ENCODE assay signal across 11 mouse cellular contexts in genomic region chr5:45543374-45543773, GRCm38 (mm10). TPM values are rescaled to one million over a fixed set of nuclear protein-coding genes. Genes with fewer than 3 reads are reported as not detected.
A peak's percentile ranks its signal among the peaks of the same experiment; 100 is the strongest.
DNase-seq lines count a peak whose midpoint lies in the region; ATAC-seq and TF ChIP-seq lines count a peak whose summit lies in the region.
"Had no signal": no experiment of that assay in that cellular context is flagged by ENCODE, and none has a peak within 500 bp of the region (broad histone marks: within the 10 kb centered on the region; RNA-seq: fewer than 3 reads in every experiment).

No protein-coding gene starts in this region.

- no peak for TF ChIP-seq CTCF in lung, embryonic 14.5 days (IDR thresholded peaks at IDR 0.05; ENCODE audit: low read depth)
- TF ChIP-seq CTCF in cerebellum, adult 2 months (IDR thresholded peaks at IDR 0.05; ENCODE audit: borderline replicate concordance, insufficient read depth, low read depth, low read length): no peak

- no peak overlapping the region for H3K4me2 ChIP-seq in lung, embryonic 14.5 days
- H3K4me2 ChIP-seq: heart, embryonic 15.5 days; liver, embryonic 13.5 days had no signal

- no peaks in the 10 kb centered on the region for H3K9me3 ChIP-seq in lung, embryonic 14.5 days (ENCODE audit: low read depth, low read length)
- no peaks in the 10 kb centered on the region for H3K9me3 ChIP-seq in embryonic facial prominence, embryonic 10.5 days
- H3K9me3 ChIP-seq: heart, embryonic 15.5 days; liver, embryonic 13.5 days had no signal

- TF ChIP-seq POLR2A in cerebellum, adult 2 months (IDR thresholded peaks at IDR 0.05; ENCODE audit: borderline replicate concordance, insufficient read depth, low read length): no peak

- H3K27ac ChIP-seq in lung, embryonic 14.5 days (ENCODE audit: low read depth): no peak overlapping the region
- no peak overlapping the region for H3K27ac ChIP-seq in cerebellum, adult 2 months (ENCODE audit: insufficient read depth, low read length)
- H3K27ac ChIP-seq in embryonic facial prominence, embryonic 10.5 days (replicated peaks): no peak overlapping the region
- H3K27ac ChIP-seq: heart, embryonic 15.5 days; liver, embryonic 13.5 days had no signal

- WGBS in lung, embryonic 14.5 days: 45% methylated on average over 5 of the region's 5 CpGs
- WGBS in cerebellum, adult 2 months: 7% methylated on average over 5 of the region's 5 CpGs
- 34% methylated on average over 5 of the region's 5 CpGs for WGBS in embryonic facial prominence, embryonic 10.5 days

- no peaks in the 10 kb centered on the region for H3K27me3 ChIP-seq in lung, embryonic 14.5 days (ENCODE audit: insufficient read depth, low read length)
- H3K27me3 ChIP-seq in cerebellum, adult 2 months (ENCODE audit: control insufficient read depth, insufficient read depth, low read length): no peaks in the 10 kb centered on the region
- H3K27me3 ChIP-seq in embryonic facial prominence, embryonic 10.5 days (replicated peaks; ENCODE audit: low read depth, poor library complexity, severe bottlenecking): no peaks in the 10 kb centered on the region
- H3K27me3 ChIP-seq: heart, embryonic 15.5 days; liver, embryonic 13.5 days had no signal

- no peak overlapping the region for H3K9ac ChIP-seq in lung, embryonic 14.5 days
- H3K9ac ChIP-seq: heart, embryonic 15.5 days; liver, embryonic 13.5 days had no signal

- no peaks in the 10 kb centered on the region for H3K4me1 ChIP-seq in lung, embryonic 14.5 days (ENCODE audit: insufficient read depth)
- H3K4me1 ChIP-seq in cerebellum, adult 2 months (ENCODE audit: control insufficient read depth, insufficient read depth, low read length): peaks cover 6% of the 10 kb centered on the region; the same call in 1 of the 2 replicates
- no peaks in the 10 kb centered on the region for H3K4me1 ChIP-seq in embryonic facial prominence, embryonic 10.5 days
- H3K4me1 ChIP-seq: heart, embryonic 15.5 days; liver, embryonic 13.5 days had no signal

- no peak for ATAC-seq in lung, embryonic 14.5 days (ENCODE audit: insufficient read depth)

- peak; percentile 54 for DNase-seq in lung, embryonic 14.5 days
- no peak for DNase-seq in lung, postnatal 14 days
- peak; percentile 47 for DNase-seq in adrenal gland, postnatal 14 days
- DNase-seq in cerebellum, adult 2 months: peak; percentile 66 to 79
- peak; percentile 22 for DNase-seq in embryonic facial prominence, embryonic 10.5 days (ENCODE audit: low spot score)
- DNase-seq in kidney, adult 8-10 months: no peak
- DNase-seq in frontal cortex, postnatal 36 days (ENCODE audit: low spot score in 2 of 2): no peak
- no peak for DNase-seq in heart, postnatal 10 days
- DNase-seq: gastrocnemius, postnatal 36 days; liver, embryonic 13.5 days had no signal

- intact Hi-C loops in heart, postnatal 10 days (cut with DNase I): no loop called here

- no peak overlapping the region for H3K4me3 ChIP-seq in lung, embryonic 14.5 days (ENCODE audit: low read depth, low read length)
- no peak overlapping the region for H3K4me3 ChIP-seq in cerebellum, adult 2 months (replicated peaks; ENCODE audit: insufficient read depth, low read depth, low read length)
- no peak overlapping the region for H3K4me3 ChIP-seq in embryonic facial prominence, embryonic 10.5 days
- H3K4me3 ChIP-seq: heart, embryonic 15.5 days; liver, embryonic 13.5 days had no signal

- no peaks in the 10 kb centered on the region for H3K36me3 ChIP-seq in lung, embryonic 14.5 days (ENCODE audit: insufficient read depth)
- H3K36me3 ChIP-seq in embryonic facial prominence, embryonic 10.5 days (replicated peaks): no peaks in the 10 kb centered on the region
- H3K36me3 ChIP-seq: heart, embryonic 15.5 days; liver, embryonic 13.5 days had no signal

RNA-seq across cellular contexts. Expression of gene Med28, which starts 23.3 kb away (rescaled TPM):
- 242 and 243 TPM in 2 replicates for polyA plus RNA-seq in lung, embryonic 14.5 days (2014; fragmentation: Nextera tagmentation; extraction: Ambion mirVana)
- 75.0 and 75.8 TPM in 2 replicates for total RNA-seq in adrenal gland, postnatal 14 days (2021)
- 131 and 134 TPM in 2 replicates for polyA plus RNA-seq in cerebellum, adult 2 months (2012; rRNA removed)
- 296 and 298 TPM in 2 replicates for polyA plus RNA-seq in embryonic facial prominence, embryonic 10.5 days (2016; fragmentation: Nextera tagmentation; extraction: Ambion mirVana)
- 10 to 100 TPM; 50.4 to 53.8 TPM for total RNA-seq in heart, postnatal 10 days (2021)

RNA-seq across cellular contexts. Expression of gene Lap3, which starts 50.2 kb away (rescaled TPM):
- 116 and 119 TPM in 2 replicates for polyA plus RNA-seq in lung, embryonic 14.5 days (2014; fragmentation: Nextera tagmentation; extraction: Ambion mirVana)
- 87.3 and 89.3 TPM in 2 replicates for total RNA-seq in adrenal gland, postnatal 14 days (2021)
- 51.1 and 56.7 TPM in 2 replicates for polyA plus RNA-seq in cerebellum, adult 2 months (2012; rRNA removed)
- 112 and 115 TPM in 2 replicates for polyA plus RNA-seq in embryonic facial prominence, embryonic 10.5 days (2016; fragmentation: Nextera tagmentation; extraction: Ambion mirVana)
- total RNA-seq in heart, postnatal 10 days (2021): 10 to 100 TPM; 77.1 to 77.2 TPM

Comparison
In these comparisons a context has a peak if more than half of its experiments do, and no peak if none do; other contexts are left out.
1. DNase-seq: peak in lung, embryonic 14.5 days (single experiment), adrenal gland, postnatal 14 days (single experiment), cerebellum, adult 2 months (2 of 2) and embryonic facial prominence, embryonic 10.5 days (single experiment); none in lung, postnatal 14 days (single experiment), kidney, adult 8-10 months (0 of 2), frontal cortex, postnatal 36 days (0 of 2) and heart, postnatal 10 days (0 of 2).